Mouse (Mus musculus) heart, embryonic 16.5 days (tissue): ENCODE data around the gene Tbxa2r. TPM values are rescaled to one million over a fixed set of nuclear protein-coding genes. Genes with fewer than 3 reads are reported as not detected.

Experiments used
- ATAC-seq: fragments of 200-750 bp; cut with Nextera tagmentation; replicated peaks from 2 replicates; pipeline ENCODE4 v1.8.0; 2017; ENCODE audit warnings: moderate number of reproducible peaks; ENCODE audit not compliant: insufficient read depth, low FRiP score; ENCODE audit errors: extremely low read depth
- H3K27ac ChIP-seq: fragments of 300-500 bp; sonication (generic); 2 replicates; pipeline ENCODE4 v1.5.1; 2014; ENCODE audit warnings: mild to moderate bottlenecking, low read length, control low read depth, moderate library complexity
- H3K27me3 ChIP-seq: fragments of 300-500 bp; sonication (generic); 2 replicates; pipeline ENCODE4 v1.6.1; 2014; ENCODE audit warnings: low read length, mixed read lengths; ENCODE audit not compliant: control insufficient read depth, insufficient read depth
- H3K36me3 ChIP-seq: fragments of 300-500 bp; sonication (generic); 2 replicates; pipeline ENCODE4 v1.6.1; 2014; ENCODE audit not compliant: control insufficient read depth, insufficient read depth
- H3K4me1 ChIP-seq: fragments of 300-500 bp; sonication (generic); 2 replicates; pipeline ENCODE4 v1.6.1; 2014; ENCODE audit warnings: low read length, mixed read lengths; ENCODE audit not compliant: control insufficient read depth, insufficient read depth
- H3K4me2 ChIP-seq: fragments of 300-500 bp; sonication (generic); 2 replicates; pipeline ENCODE4 v1.6.1; 2014; ENCODE audit warnings: low read depth, mild to moderate bottlenecking, control low read depth, low read length
- H3K4me3 ChIP-seq: fragments of 300-500 bp; sonication (generic); 2 replicates; pipeline ENCODE4 v1.5.1; 2014; ENCODE audit warnings: mild to moderate bottlenecking, control low read depth, low read length
- H3K9ac ChIP-seq: fragments of 300-500 bp; sonication (generic); 2 replicates; pipeline ENCODE4 v1.6.1; 2014; ENCODE audit warnings: low read length, control low read depth
- H3K9me3 ChIP-seq: fragments of 300-500 bp; sonication (generic); replicated peaks from 2 replicates; pipeline ENCODE4 v1.6.1; 2016; ENCODE audit warnings: low read length; ENCODE audit not compliant: control insufficient read depth
- WGBS: fragments of 180-500 bp; shearing (Covaris S2); extraction: QIAGEN DNeasy Blood & Tissue Kit; methylation state at CpG from one replicate; pipeline ENCODE4 v1.1.7; 2014; 5-methylcytosine and 5-hydroxymethylcytosine counted together
- polyA plus RNA-seq: library from polyadenylated mRNA; unstranded; fragments of >200 nt; fragmentation: Nextera tagmentation; extraction: Ambion mirVana; gene quantifications from 2 replicates; pipeline ENCODE4 v1.2.1, GENCODE M21; 2015

Gene Tbxa2r
- polyA plus RNA-seq, 1 experiment from 2014 or later: 15.2 TPM

GRCm38 (mm10) chr10:81316338-81317060 lies 12.0 kb upstream of the Tbxa2r start:
- H3K27me3 ChIP-seq: no peaks in the 10 kb centered on the region
- H3K4me1 ChIP-seq: peaks cover 14% of the 10 kb centered on the region
- peaks cover 26% of the 10 kb centered on the region for H3K36me3 ChIP-seq
- H3K4me2 ChIP-seq: peak overlapping the region; percentile 60
- H3K27ac ChIP-seq: no peak overlapping the region
- ATAC-seq: no peak
- H3K4me3 ChIP-seq: no peak overlapping the region; the same call in 1 of the 2 replicates
- WGBS: 48% methylated on average over 15 of the region's 16 CpGs
- H3K9ac ChIP-seq: peak overlapping the region; percentile 55
- H3K9me3 ChIP-seq: no peaks in the 10 kb centered on the region

GRCm38 (mm10) chr10:81317273-81317672 lies 11.3 kb upstream of the Tbxa2r start:
- no peak for ATAC-seq
- no peak overlapping the region for H3K27ac ChIP-seq

GRCm38 (mm10) chr10:81318589-81319329 lies 9.8 kb upstream of the Tbxa2r start:
- H3K4me2 ChIP-seq: no peak overlapping the region
- H3K36me3 ChIP-seq: peaks cover 31% of the 10 kb centered on the region
- H3K9me3 ChIP-seq: no peaks in the 10 kb centered on the region
- H3K4me1 ChIP-seq: peaks cover 24% of the 10 kb centered on the region
- H3K9ac ChIP-seq: peak overlapping the region; percentile 76; the same call in 1 of the 2 replicates
- H3K4me3 ChIP-seq: no peak overlapping the region
- H3K27me3 ChIP-seq: no peaks in the 10 kb centered on the region
- no peak overlapping the region for H3K27ac ChIP-seq
- no peak for ATAC-seq
- 83% methylated on average over 13 of the region's 13 CpGs for WGBS

More at GRCm38 (mm10) chr10:81317273-81317672, 11.3 kb upstream of the Tbxa2r start:
- Histone ChIP-seq H3K4me3 (peak overlapping the region; percentile 25), H3K27me3 (no peaks in the 10 kb centered on the region), H3K9me3 (no peaks in the 10 kb centered on the region), H3K4me1 (peaks cover 22% of the 10 kb centered on the region), H3K9ac (peak overlapping the region; percentile 55), H3K36me3 (peaks cover 26% of the 10 kb centered on the region), H3K4me2 (peak overlapping the region; percentile 60)
- WGBS: 22% methylated on average over 20 of the region's 20 CpGs

DNA sequence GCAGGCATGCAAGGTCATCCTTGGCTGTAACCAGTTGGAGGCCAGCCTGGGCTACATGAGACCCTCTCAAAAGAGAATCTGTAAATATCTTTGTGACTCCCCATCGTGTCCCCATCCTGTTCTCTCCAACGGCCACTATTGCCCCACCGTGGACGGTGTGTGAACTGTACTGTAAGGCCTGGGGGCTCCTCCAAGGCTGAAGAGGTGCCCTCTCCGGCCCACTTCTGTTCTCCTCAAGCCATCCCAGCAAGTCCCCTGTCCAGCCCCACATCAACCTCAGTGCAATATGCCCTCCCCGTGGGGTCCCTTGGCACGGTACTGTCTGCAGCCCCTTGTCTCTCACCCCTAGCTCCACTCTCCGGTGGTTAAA lies 9.2 kb upstream of the Tbxa2r start:
- Histone ChIP-seq H3K9me3 (no peaks in the 10 kb centered on the region), H3K36me3 (peaks cover 31% of the 10 kb centered on the region), H3K4me3 (peak overlapping the region; percentile 63), H3K9ac (peak overlapping the region; percentile 76), H3K4me2 (peak overlapping the region; percentile 76), H3K27ac (peak overlapping the region; percentile 92; the same call in 1 of the 2 replicates), H3K27me3 (no peaks in the 10 kb centered on the region), H3K4me1 (peaks cover 24% of the 10 kb centered on the region)
- ATAC-seq: no peak
- 37% methylated on average over 8 of the region's 8 CpGs for WGBS

GRCm38 (mm10) chr10:81319741-81320549 lies 8.6 kb upstream of the Tbxa2r start:
- peaks cover 24% of the 10 kb centered on the region for H3K4me1 ChIP-seq
- no peaks in the 10 kb centered on the region for H3K27me3 ChIP-seq
- peak overlapping the region; percentile 92 for H3K27ac ChIP-seq
- ATAC-seq: no peak
- peak overlapping the region; percentile 76 for H3K4me2 ChIP-seq
- peak overlapping the region; percentile 63 for H3K4me3 ChIP-seq
- H3K9me3 ChIP-seq: no peaks in the 10 kb centered on the region
- peak overlapping the region; percentile 76 for H3K9ac ChIP-seq
- H3K36me3 ChIP-seq: peaks cover 32% of the 10 kb centered on the region
- WGBS: 1% methylated on average over 38 of the region's 38 CpGs

DNA sequence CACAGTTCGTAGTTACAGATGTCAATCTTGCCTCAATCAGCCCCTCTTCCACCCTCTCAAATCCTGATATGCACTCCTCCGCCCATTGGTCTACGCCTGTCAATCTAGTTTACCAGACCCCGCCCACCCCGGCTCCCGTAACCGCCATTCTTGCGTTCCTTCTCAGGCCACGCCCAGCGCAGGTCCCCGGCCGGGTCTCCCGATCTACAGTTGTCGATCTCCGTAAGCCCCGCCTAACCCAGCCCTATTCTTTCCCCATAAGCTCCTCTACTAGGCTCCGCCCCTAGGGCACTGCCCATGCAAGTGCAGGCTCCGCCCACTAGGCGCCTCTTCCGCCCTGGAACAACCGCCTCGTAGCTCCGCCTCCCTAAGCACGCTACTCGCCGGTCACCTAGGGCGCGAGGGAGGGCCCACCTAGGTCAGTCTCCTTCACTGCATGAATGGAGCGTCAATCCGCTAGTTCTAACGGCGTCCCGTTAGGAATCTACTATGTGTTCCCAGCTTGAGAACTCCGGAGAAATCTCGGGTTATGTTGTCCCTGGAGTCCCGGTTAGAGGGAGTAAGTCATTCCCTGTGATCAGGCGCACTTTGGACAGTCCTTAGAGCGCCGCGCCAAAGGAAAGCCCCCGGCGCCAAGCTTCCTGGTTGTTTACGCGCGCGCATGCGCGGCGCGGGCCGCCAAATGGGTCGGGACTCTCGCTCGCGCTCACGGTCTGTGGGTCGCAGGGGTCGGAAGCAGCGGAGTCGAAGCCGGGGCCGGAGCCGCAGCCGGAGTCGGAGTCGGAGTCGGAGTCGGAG lies 7.8 kb upstream of the Tbxa2r start, which contains the start of gene Cactin:
Gene Cactin, plus strand, starts transcription at position 554 of the 798 bp plus-strand sequence.
- WGBS: under 1% methylated on average over 68 of the region's 68 CpGs
- Histone ChIP-seq H3K4me1 (peaks cover 24% of the 10 kb centered on the region), H3K9me3 (no peaks in the 10 kb centered on the region), H3K4me2 (peak within 1 kb of the TSS; percentile 91), H3K9ac (peak within 1 kb of the TSS; percentile 94), H3K27ac (peak within 1 kb of the TSS; percentile 93), H3K4me3 (peak within 1 kb of the TSS; percentile 90), H3K27me3 (no peaks in the 10 kb centered on the region), H3K36me3 (peaks cover 32% of the 10 kb centered on the region)
- ATAC-seq: peak; percentile 93

DNA sequence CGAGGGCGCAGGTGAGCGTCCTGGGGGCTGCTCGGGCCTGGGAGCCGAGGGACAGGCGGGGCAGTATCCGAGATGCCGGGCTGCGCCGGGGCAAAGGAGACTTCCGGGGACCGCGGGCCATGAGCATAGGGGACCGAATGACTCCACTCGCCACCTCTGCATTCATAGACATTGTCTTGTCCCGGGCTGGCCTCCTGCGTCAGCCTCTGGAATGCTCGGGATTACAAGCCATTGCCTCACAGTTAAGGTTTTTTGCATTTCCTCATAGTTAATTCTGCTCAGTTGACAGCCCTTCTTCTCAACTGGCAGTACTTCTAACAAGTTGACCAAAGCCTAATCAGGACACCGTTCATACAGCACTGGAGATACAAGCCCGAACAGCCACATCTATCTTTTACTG lies 7.1 kb upstream of the Tbxa2r start:
- no peak for ATAC-seq
- Histone ChIP-seq H3K9me3 (no peaks in the 10 kb centered on the region), H3K4me3 (peak overlapping the region; percentile 90), H3K4me2 (peak overlapping the region; percentile 91), H3K36me3 (peaks cover 37% of the 10 kb centered on the region), H3K27me3 (no peaks in the 10 kb centered on the region), H3K27ac (peak overlapping the region; percentile 93), H3K4me1 (peaks cover 26% of the 10 kb centered on the region), H3K9ac (peak overlapping the region; percentile 94)
- 2% methylated on average over 20 of the region's 20 CpGs for WGBS

GRCm38 (mm10) chr10:81322444-81322843 lies 6.1 kb upstream of the Tbxa2r start:
- 93% methylated on average over 27 of the region's 27 CpGs for WGBS
- H3K27me3 ChIP-seq: no peaks in the 10 kb centered on the region
- H3K9ac ChIP-seq: no peak overlapping the region
- peaks cover 23% of the 10 kb centered on the region for H3K4me1 ChIP-seq
- peaks cover 43% of the 10 kb centered on the region for H3K36me3 ChIP-seq
- H3K4me3 ChIP-seq: no peak overlapping the region
- no peak overlapping the region for H3K4me2 ChIP-seq
- no peak for ATAC-seq
- H3K9me3 ChIP-seq: no peaks in the 10 kb centered on the region
- H3K27ac ChIP-seq: no peak overlapping the region
